Mouse (Mus musculus) stomach, postnatal 0 days (tissue): ENCODE data around the gene Ltbp1. TPM values are rescaled to one million over a fixed set of nuclear protein-coding genes. Genes with fewer than 3 reads are reported as not detected.

Experiments used
- ATAC-seq: fragments of 200-750 bp; cut with Nextera tagmentation; 2 replicates; pipeline ENCODE4 v1.8.0; 2017; ENCODE audit not compliant: low FRiP score, low TSS enrichment
- DNase-seq: peaks from one replicate; pipeline ENCODE4 v3.0.0-alpha.2; 2016; ENCODE audit warnings: low spot score
- H3K27ac ChIP-seq: fragments of 300-500 bp; sonication (generic); replicated peaks from 2 replicates; pipeline ENCODE4 v1.5.1; 2014; ENCODE audit warnings: mild to moderate bottlenecking, control low read depth
- H3K27me3 ChIP-seq: fragments of 300-500 bp; sonication (generic); 2 replicates; pipeline ENCODE4 v1.6.1; 2014; ENCODE audit warnings: low read length; ENCODE audit not compliant: control insufficient read depth, insufficient read depth
- H3K36me3 ChIP-seq: fragments of 300-500 bp; sonication (generic); 2 replicates; pipeline ENCODE4 v1.6.1; 2014; ENCODE audit warnings: low read length, mixed read lengths; ENCODE audit not compliant: control insufficient read depth, insufficient read depth
- H3K4me1 ChIP-seq: fragments of 300-500 bp; sonication (generic); replicated peaks from 2 replicates; pipeline ENCODE4 v1.6.1; 2014; ENCODE audit warnings: antibody characterized with exemption; ENCODE audit not compliant: control insufficient read depth, insufficient read depth
- H3K4me2 ChIP-seq: fragments of 300-500 bp; sonication (generic); replicated peaks from 2 replicates; pipeline ENCODE4 v1.6.1; 2014; ENCODE audit warnings: low read depth, mild to moderate bottlenecking, control low read depth, moderate library complexity
- H3K4me3 ChIP-seq: fragments of 300-500 bp; sonication (generic); 2 replicates; pipeline ENCODE4 v1.5.1; 2014; ENCODE audit warnings: low read depth, low read length, control low read depth
- H3K9ac ChIP-seq: fragments of 300-500 bp; sonication (generic); 2 replicates; pipeline ENCODE4 v1.6.1; 2014; ENCODE audit warnings: mild to moderate bottlenecking, low read length, control low read depth, mixed read lengths
- H3K9me3 ChIP-seq: fragments of 300-500 bp; sonication (generic); 2 replicates; pipeline ENCODE4 v1.6.1; 2016; ENCODE audit warnings: low read length; ENCODE audit not compliant: control insufficient read depth
- CTCF ChIP-seq: IDR thresholded peaks from 2 replicates; pipeline ENCODE4 v1.5.1; 2016; ENCODE audit warnings: antibody characterized with exemption, low read depth, mild to moderate bottlenecking, moderate library complexity
- EP300 ChIP-seq: optimal IDR thresholded peaks from 2 replicates; pipeline ENCODE3; 2016; ENCODE audit warnings: antibody characterized with exemption
- WGBS: fragments of 180-500 bp; shearing (Covaris S2); extraction: QIAGEN DNeasy Blood & Tissue Kit; methylation state at CpG from one replicate; pipeline ENCODE4 v1.1.7; 2014; 5-methylcytosine and 5-hydroxymethylcytosine counted together
- polyA plus RNA-seq: library from polyadenylated mRNA; unstranded; fragments of >200 nt; fragmentation: Nextera tagmentation; extraction: Ambion mirVana; gene quantifications from 2 replicates; pipeline ENCODE4 v1.2.1, GENCODE M21; 2015

Ltbp1 gene
- polyA plus RNA-seq, 1 experiment from 2014 or later: 16.2 TPM

GRCm38 (mm10) chr17:75245085-75245484 lies 239.7 kb downstream of the Ltbp1 start:
- Histone ChIP-seq H3K27me3 (no peaks in the 10 kb centered on the region), H3K36me3 (no peaks in the 10 kb centered on the region), H3K9me3 (no peaks in the 10 kb centered on the region), H3K4me2 (no peak overlapping the region), H3K9ac (no peak overlapping the region), H3K4me3 (no peak overlapping the region), H3K27ac (no peak overlapping the region), H3K4me1 (no peaks in the 10 kb centered on the region)
- ATAC-seq (no peak), DNase-seq (no peak)
- 89% methylated on average over 7 of the region's 7 CpGs for WGBS
- TF ChIP-seq CTCF (no peak), EP300 (no peak)

GRCm38 (mm10) chr17:75248632-75249031 lies 243.3 kb downstream of the Ltbp1 start:
- Histone ChIP-seq H3K36me3 (no peaks in the 10 kb centered on the region), H3K27ac (no peak overlapping the region), H3K9me3 (no peaks in the 10 kb centered on the region), H3K27me3 (no peaks in the 10 kb centered on the region), H3K4me2 (no peak overlapping the region), H3K4me3 (no peak overlapping the region), H3K4me1 (no peaks in the 10 kb centered on the region), H3K9ac (no peak overlapping the region)
- ATAC-seq: no peak
- WGBS: 52% methylated on average over 10 of the region's 10 CpGs
- no peak for DNase-seq
- no peak for TF ChIP-seq EP300
- TF ChIP-seq CTCF: no peak

DNA sequence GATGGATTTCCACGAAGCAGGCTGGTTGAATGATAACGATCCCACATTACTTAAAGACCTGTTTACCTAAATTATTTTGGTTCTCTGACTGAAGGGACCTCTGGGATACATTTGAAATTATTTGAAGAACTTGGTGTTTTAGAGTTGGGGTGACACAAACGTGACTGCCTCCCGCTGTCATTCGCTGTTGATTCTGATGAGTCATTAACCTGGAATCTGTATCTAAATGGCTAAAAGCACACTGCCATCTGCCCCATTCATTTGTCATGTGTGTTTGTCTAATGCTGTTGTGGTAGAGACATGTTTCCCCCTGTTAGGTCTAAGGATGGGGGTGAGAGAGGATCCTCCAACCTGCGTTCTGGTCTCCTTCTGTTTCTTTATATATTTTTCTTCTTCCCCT lies 245.2 kb downstream of the Ltbp1 start:
- H3K9me3 ChIP-seq: no peaks in the 10 kb centered on the region
- no peak overlapping the region for H3K9ac ChIP-seq
- no peaks in the 10 kb centered on the region for H3K27me3 ChIP-seq
- no peaks in the 10 kb centered on the region for H3K4me1 ChIP-seq
- H3K4me3 ChIP-seq: no peak overlapping the region
- H3K27ac ChIP-seq: no peak overlapping the region
- TF ChIP-seq CTCF (no peak), EP300 (no peak)
- ATAC-seq (no peak), DNase-seq (no peak)
- WGBS: 51% methylated on average over 6 of the region's 6 CpGs
- no peak overlapping the region for H3K4me2 ChIP-seq
- no peaks in the 10 kb centered on the region for H3K36me3 ChIP-seq

- WGBS: 77% methylated on average over 6 of the region's 6 CpGs
- no peaks in the 10 kb centered on the region for H3K27me3 ChIP-seq
- DNase-seq (no peak), ATAC-seq (no peak)
- H3K27ac ChIP-seq: no peak overlapping the region
- no peak overlapping the region for H3K4me2 ChIP-seq
- no peaks in the 10 kb centered on the region for H3K9me3 ChIP-seq
- H3K9ac ChIP-seq: no peak overlapping the region
- no peaks in the 10 kb centered on the region for H3K4me1 ChIP-seq
- H3K36me3 ChIP-seq: no peaks in the 10 kb centered on the region
- TF ChIP-seq EP300 (no peak), CTCF (no peak)
- H3K4me3 ChIP-seq: no peak overlapping the region
Observed at GRCm38 (mm10) chr17:75251094-75251493, 245.7 kb downstream of the Ltbp1 start.

GRCm38 (mm10) chr17:75252540-75252939 lies 247.2 kb downstream of the Ltbp1 start:
- Histone ChIP-seq H3K4me3 (no peak overlapping the region), H3K4me1 (no peaks in the 10 kb centered on the region), H3K4me2 (no peak overlapping the region), H3K27me3 (no peaks in the 10 kb centered on the region), H3K9me3 (no peaks in the 10 kb centered on the region), H3K9ac (no peak overlapping the region), H3K27ac (no peak overlapping the region), H3K36me3 (no peaks in the 10 kb centered on the region)
- WGBS: 95% methylated on average over 5 of the region's 5 CpGs
- DNase-seq: no peak
- no peak for TF ChIP-seq CTCF
- TF ChIP-seq EP300: no peak
- no peak for ATAC-seq

DNA sequence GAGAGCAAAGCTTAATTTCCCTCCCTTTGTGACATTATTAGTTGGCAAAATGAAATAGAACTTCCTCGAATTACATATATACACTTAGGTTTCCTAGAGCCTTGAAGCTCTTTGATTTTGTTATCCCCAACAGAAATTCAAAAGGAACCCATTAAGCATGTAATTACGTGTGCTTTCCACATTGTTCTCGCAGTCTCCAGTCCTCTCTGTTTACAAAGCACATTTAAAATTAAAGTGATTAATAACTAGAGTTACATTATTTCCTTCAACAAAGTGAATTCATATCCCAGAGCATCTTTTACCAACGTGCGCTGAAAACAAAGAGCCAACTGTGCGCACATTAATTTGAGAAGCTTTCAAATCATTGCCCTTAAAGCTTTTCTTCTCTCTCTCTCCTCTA lies 249.5 kb downstream of the Ltbp1 start:
- H3K27ac ChIP-seq: no peak overlapping the region
- ATAC-seq (no peak), DNase-seq (no peak)
- no peaks in the 10 kb centered on the region for H3K4me1 ChIP-seq
- H3K4me2 ChIP-seq: no peak overlapping the region
- H3K27me3 ChIP-seq: no peaks in the 10 kb centered on the region
- H3K36me3 ChIP-seq: no peaks in the 10 kb centered on the region
- 59% methylated on average over 6 of the region's 6 CpGs for WGBS
- H3K4me3 ChIP-seq: no peak overlapping the region
- no peaks in the 10 kb centered on the region for H3K9me3 ChIP-seq
- H3K9ac ChIP-seq: no peak overlapping the region
- TF ChIP-seq EP300 (no peak), CTCF (no peak)
